In the genomic region with DNA sequence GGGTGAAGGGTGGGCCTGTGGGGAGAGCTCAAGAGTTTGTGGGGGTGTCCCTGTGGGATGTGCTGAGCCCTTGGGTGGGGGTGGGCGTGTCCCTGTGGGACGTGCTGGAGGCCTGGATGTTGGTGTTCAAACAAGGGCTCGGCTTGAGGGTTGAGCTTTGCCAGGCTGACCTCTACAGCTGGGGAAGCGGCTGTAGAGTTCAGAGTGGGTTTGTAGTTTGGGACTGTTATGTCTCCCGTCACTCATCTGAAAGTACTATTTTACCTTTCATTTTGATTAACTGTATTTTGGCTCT, we compare ENCODE assay signal across 23 mouse cellular contexts. TPM values are rescaled to one million over a fixed set of nuclear protein-coding genes. Genes with fewer than 3 reads are reported as not detected.
DNase-seq lines count a peak whose midpoint lies in the region; ATAC-seq and TF ChIP-seq lines count a peak whose summit lies in the region.
"Had no signal": no experiment of that assay in that cellular context is flagged by ENCODE, and none has a peak within 500 bp of the region (broad histone marks: within the 10 kb centered on the region; RNA-seq: fewer than 3 reads in every experiment).

No protein-coding gene starts in this region.

- no peaks in the 10 kb centered on the region for H3K9me3 ChIP-seq in kidney, postnatal 0 days (replicated peaks; ENCODE audit: low read length)
- no peaks in the 10 kb centered on the region for H3K9me3 ChIP-seq in forebrain, embryonic 15.5 days
- H3K9me3 ChIP-seq: forebrain, embryonic 13.5 days; G1E; lung, embryonic 15.5 days; megakaryocyte, embryonic 14.5 days; neural tube, embryonic 12.5 days had no signal

- H3K9ac ChIP-seq in kidney, postnatal 0 days (ENCODE audit: low read depth, low read length) = no peak overlapping the region
- H3K9ac ChIP-seq in forebrain, embryonic 15.5 days (replicated peaks) = no peak overlapping the region
- H3K9ac ChIP-seq: forebrain, embryonic 13.5 days; liver, embryonic 14.5 days; lung, embryonic 15.5 days; neural tube, embryonic 12.5 days had no signal

- H3K4me2 ChIP-seq in kidney, postnatal 0 days (ENCODE audit: low read length) = no peak overlapping the region
- H3K4me2 ChIP-seq in forebrain, embryonic 15.5 days (replicated peaks) = no peak overlapping the region
- H3K4me2 ChIP-seq: forebrain, embryonic 13.5 days; lung, embryonic 15.5 days; neural tube, embryonic 12.5 days had no signal

- WGBS in kidney, postnatal 0 days = 82% methylated on average over 5 of the region's 5 CpGs
- 96% methylated on average over 5 of the region's 5 CpGs for WGBS in forebrain, embryonic 15.5 days

- H3K27ac ChIP-seq in kidney, postnatal 0 days = peak overlapping the region; percentile 68; the same call in 1 of the 2 replicates
- H3K27ac ChIP-seq in forebrain, embryonic 15.5 days (replicated peaks) = no peak overlapping the region
- H3K27ac ChIP-seq: forebrain, embryonic 13.5 days; liver, embryonic 14.5 days; lung, embryonic 15.5 days; neural tube, embryonic 12.5 days had no signal

- H3K36me3 ChIP-seq in kidney, postnatal 0 days (ENCODE audit: insufficient read depth, low read length) = peaks cover 30% of the 10 kb centered on the region
- H3K36me3 ChIP-seq in forebrain, embryonic 15.5 days = peaks cover 51% of the 10 kb centered on the region

- no peak overlapping the region for H3K4me3 ChIP-seq in kidney, postnatal 0 days (replicated peaks; ENCODE audit: low read depth, low read length)
- H3K4me3 ChIP-seq in forebrain, embryonic 15.5 days = no peak overlapping the region
- H3K4me3 ChIP-seq: forebrain, embryonic 13.5 days; lung, embryonic 15.5 days; megakaryocyte, embryonic 14.5 days; neural tube, embryonic 12.5 days had no signal

- ATAC-seq in kidney, postnatal 0 days (replicated peaks; ENCODE audit: low FRiP score, low read depth) = 0 out of 2 replicates have a peak, but pooled peaks have one; percentile 18
- ATAC-seq in forebrain, embryonic 15.5 days (replicated peaks) = no peak
- ATAC-seq: forebrain, embryonic 13.5 days; hindbrain, embryonic 16.5 days had no signal

- TF ChIP-seq CTCF in kidney, postnatal 0 days (IDR thresholded peaks at IDR 0.05; ENCODE audit: low read depth) = no peak

- no peak for DNase-seq in kidney, postnatal 0 days (ENCODE audit: low spot score)
- DNase-seq in kidney, adult 8-10 months = no peak
- DNase-seq in thymus, postnatal 4 days = peak; percentile 52
- DNase-seq in thymus, postnatal 10 days (ENCODE audit: low spot score in 2 of 2) = no peak
- DNase-seq in kidney, postnatal 25 days = peak; percentile 24 to 59
- DNase-seq in yolk sac, embryonic 10.5 days (ENCODE audit: low spot score) = peak; percentile 24
- no peak for DNase-seq in cerebellum, postnatal 10 days
- DNase-seq: adrenal gland, adult 8-10 months; cerebellum, adult 2 months; layer of hippocampus, adult 9-11 months; lung, postnatal 36 days; midbrain, embryonic 14.5 days; retina, postnatal 1 day; right cerebral cortex, postnatal 4 days had no signal

- no peaks in the 10 kb centered on the region for H3K27me3 ChIP-seq in kidney, postnatal 0 days (ENCODE audit: insufficient read depth, low read length)
- no peaks in the 10 kb centered on the region for H3K27me3 ChIP-seq in forebrain, embryonic 15.5 days
- H3K27me3 ChIP-seq: CH12.LX; forebrain, embryonic 13.5 days; lung, embryonic 15.5 days; megakaryocyte, embryonic 14.5 days; neural tube, embryonic 12.5 days had no signal

- H3K4me1 ChIP-seq in kidney, postnatal 0 days (replicated peaks; ENCODE audit: insufficient read depth, low read length) = no peaks in the 10 kb centered on the region
- no peaks in the 10 kb centered on the region for H3K4me1 ChIP-seq in forebrain, embryonic 15.5 days
- H3K4me1 ChIP-seq: forebrain, embryonic 13.5 days; lung, embryonic 15.5 days; megakaryocyte, embryonic 14.5 days; neural tube, embryonic 12.5 days had no signal

RNA-seq across cellular contexts. Expression of gene Cep89, which starts 19.8 kb away (rescaled TPM):
- polyA plus RNA-seq in kidney, postnatal 0 days (2015; fragmentation: Nextera tagmentation; extraction: Ambion mirVana) = 32.2 and 34.1 TPM in 2 replicates
- polyA plus RNA-seq in forebrain, embryonic 15.5 days (2015; fragmentation: Nextera tagmentation; extraction: Ambion mirVana) = 39.4 and 42.2 TPM in 2 replicates

RNA-seq across cellular contexts. Expression of gene Faap24, which starts 20.0 kb away (rescaled TPM):
- 14.3 and 15.4 TPM in 2 replicates for polyA plus RNA-seq in kidney, postnatal 0 days (2015; fragmentation: Nextera tagmentation; extraction: Ambion mirVana)
- polyA plus RNA-seq in forebrain, embryonic 15.5 days (2015; fragmentation: Nextera tagmentation; extraction: Ambion mirVana) = 21.3 and 24.6 TPM in 2 replicates

RNA-seq across cellular contexts. Expression of gene Slc7a9, which starts 32.0 kb away (rescaled TPM):
- polyA plus RNA-seq in kidney, postnatal 0 days (2015; fragmentation: Nextera tagmentation; extraction: Ambion mirVana) = 31.8 and 35.1 TPM in 2 replicates
- polyA plus RNA-seq in forebrain, embryonic 15.5 days (2015; fragmentation: Nextera tagmentation; extraction: Ambion mirVana) = not detected in 2 replicates
- polyA plus RNA-seq: cerebellum, adult 2 months; G1E; midbrain, embryonic 14.5 days; neural tube, embryonic 12.5 days had no signal

Comparison
In these comparisons a context has a peak if more than half of its experiments do, and no peak if none do; other contexts are left out.
1. DNase-seq: peak in thymus, postnatal 4 days (single experiment), kidney, postnatal 25 days (2 of 2) and yolk sac, embryonic 10.5 days (single experiment); none in kidney, postnatal 0 days (single experiment), kidney, adult 8-10 months (0 of 2), thymus, postnatal 10 days (0 of 2) and cerebellum, postnatal 10 days (0 of 2).
2. RNA of gene Slc7a9, which starts 32.0 kb away (polyA plus RNA-seq): 31.8 to 35.1 TPM in kidney, postnatal 0 days; not detected in forebrain, embryonic 15.5 days; every median in the first group is over 10 times any median in the second.